Mouse (Mus musculus) myocyte (in vitro differentiated cells): Measurements from ENCODE around the gene Gpi1. TPM values are rescaled to one million over a fixed set of nuclear protein-coding genes. Genes with fewer than 3 reads are reported as not detected.

Source experiments
- H3K27me3 ChIP-seq: one replicate; pipeline ENCODE4 v1.6.1; 2011; ENCODE audit not compliant: control insufficient read depth, insufficient read depth, insufficient read length
- H3K36me3 ChIP-seq: one replicate; pipeline ENCODE4 v1.6.1; 2011; ENCODE audit not compliant: control insufficient read depth, insufficient read depth
- H3K4me2 ChIP-seq: one replicate; pipeline ENCODE4 v1.6.1; 2011; ENCODE audit warnings: low read depth, control low read depth
- H3K4me3 ChIP-seq: one replicate; pipeline ENCODE4 v1.5.1; 2011; ENCODE audit warnings: mild to moderate bottlenecking, control low read depth, moderate library complexity
- H3K79me2 ChIP-seq: one replicate; pipeline ENCODE4 v1.6.1; 2011; ENCODE audit not compliant: control insufficient read depth, insufficient read depth
- H3ac ChIP-seq: one replicate; pipeline ENCODE4 v1.6.1; 2011; ENCODE audit not compliant: control insufficient read depth, insufficient read length
- CEBPB ChIP-seq: IDR thresholded peaks from 2 replicates; pipeline ENCODE4 v1.6.1; 2011; ENCODE audit warnings: mild to moderate bottlenecking, moderate library complexity; ENCODE audit not compliant: poor library complexity, insufficient read depth, severe bottlenecking
- E2F4 ChIP-seq: IDR thresholded peaks from one replicate; pipeline ENCODE4 v1.6.1; 2011; ENCODE audit warnings: mild to moderate bottlenecking, control low read depth, moderate library complexity; ENCODE audit not compliant: insufficient read depth
- MAX ChIP-seq: IDR thresholded peaks from one replicate; pipeline ENCODE4 v1.6.1; 2011; ENCODE audit warnings: low read depth, mild to moderate bottlenecking, control low read depth
- MYOD1 ChIP-seq, 3 experiments: IDR thresholded peaks; one replicate each; pipeline ENCODE4 v1.6.1; 2011; ENCODE audit warnings: control low read depth in 2 of 3, low read depth in 2 of 3, mild to moderate bottlenecking in 2 of 3, moderate library complexity in 1 of 3; ENCODE audit not compliant: insufficient read length in 2 of 3, control insufficient read depth in 1 of 3
- MYOG ChIP-seq, 3 experiments: IDR thresholded peaks; one replicate each; pipeline ENCODE4 v1.6.1; 2011; ENCODE audit warnings: control low read depth in 2 of 3, low read depth in 2 of 3, mild to moderate bottlenecking in 2 of 3; ENCODE audit not compliant: insufficient read length in 2 of 3, control insufficient read depth in 1 of 3, insufficient read depth in 1 of 3
- POLR2A ChIP-seq: IDR thresholded peaks from one replicate; pipeline ENCODE4 v1.6.1; 2011; ENCODE audit warnings: low read depth, mild to moderate bottlenecking, control low read depth, moderate library complexity; ENCODE audit not compliant: insufficient read length
- POLR2AphosphoS2 ChIP-seq: IDR thresholded peaks from one replicate; pipeline ENCODE4 v1.6.1; 2011; ENCODE audit warnings: low read depth, control low read depth; ENCODE audit not compliant: insufficient read length
- REST ChIP-seq: IDR thresholded peaks from one replicate; pipeline ENCODE4 v1.6.1; 2011; ENCODE audit warnings: mild to moderate bottlenecking, control low read depth, moderate library complexity; ENCODE audit not compliant: insufficient read depth, insufficient read length
- SRF ChIP-seq: IDR thresholded peaks from one replicate; pipeline ENCODE4 v1.6.1; 2011; ENCODE audit warnings: low read depth; ENCODE audit not compliant: control insufficient read depth, insufficient read length
- TCF12 ChIP-seq: IDR thresholded peaks from one replicate; pipeline ENCODE4 v1.6.1; 2011; ENCODE audit warnings: mild to moderate bottlenecking, control low read depth; ENCODE audit not compliant: poor library complexity, insufficient read depth, severe bottlenecking
- TCF3 ChIP-seq: IDR thresholded peaks from one replicate; pipeline ENCODE4 v1.6.1; 2011; ENCODE audit warnings: low read depth, control low read depth; ENCODE audit not compliant: insufficient read length
- USF1 ChIP-seq: IDR thresholded peaks from one replicate; pipeline ENCODE4 v1.6.1; 2011; ENCODE audit warnings: low read depth, mild to moderate bottlenecking, control low read depth, moderate library complexity
- polyA plus RNA-seq: library from polyadenylated mRNA; unstranded; fragments of >200 nt; fragmentation: generic; extraction: Trizol; gene quantifications from one replicate; pipeline ENCODE4 v1.2.1, GENCODE M21; 2012; ENCODE audit warnings: missing spikeins

Gpi1 gene
- polyA plus RNA-seq, 1 experiment, result 671 TPM

DNA sequence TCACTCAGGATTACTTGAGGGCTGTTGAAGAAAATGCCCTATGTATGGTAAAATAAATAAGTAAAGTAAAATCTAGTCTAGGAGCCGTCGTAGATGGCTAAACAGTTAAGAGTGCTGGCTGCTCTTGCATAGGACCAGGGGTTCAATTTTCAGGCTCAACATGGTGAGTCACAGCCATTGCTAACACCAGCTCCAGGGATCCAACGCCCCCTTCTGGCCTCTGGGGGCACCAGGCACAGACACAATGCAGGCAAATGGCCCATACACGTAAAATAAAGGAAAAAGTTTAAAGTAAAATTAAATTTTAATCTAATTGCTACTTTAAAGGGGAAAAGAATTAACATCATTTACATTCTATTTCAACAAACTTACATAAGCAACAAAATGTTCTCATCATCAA, 63.3 kb downstream of the Gpi1 start:
- Histone ChIP-seq H3K79me2 (peaks cover 36% of the 10 kb centered on the region), H3K4me3 (peak overlapping the region; percentile 57), H3K27me3 (no peaks in the 10 kb centered on the region), H3K36me3 (peaks cover 30% of the 10 kb centered on the region), H3ac (no peak overlapping the region), H3K4me2 (peak overlapping the region; percentile 78)
- TF ChIP-seq MYOG (IDR thresholded peaks at IDR 0.05; ENCODE audit: control insufficient read depth in 1 of 3, insufficient read depth in 1 of 3, insufficient read length in 2 of 3, low read depth in 2 of 3) (no peak), POLR2A (no peak), CEBPB (no peak), REST (no peak), E2F4 (no peak), TCF3 (no peak), TCF12 (no peak)

DNA sequence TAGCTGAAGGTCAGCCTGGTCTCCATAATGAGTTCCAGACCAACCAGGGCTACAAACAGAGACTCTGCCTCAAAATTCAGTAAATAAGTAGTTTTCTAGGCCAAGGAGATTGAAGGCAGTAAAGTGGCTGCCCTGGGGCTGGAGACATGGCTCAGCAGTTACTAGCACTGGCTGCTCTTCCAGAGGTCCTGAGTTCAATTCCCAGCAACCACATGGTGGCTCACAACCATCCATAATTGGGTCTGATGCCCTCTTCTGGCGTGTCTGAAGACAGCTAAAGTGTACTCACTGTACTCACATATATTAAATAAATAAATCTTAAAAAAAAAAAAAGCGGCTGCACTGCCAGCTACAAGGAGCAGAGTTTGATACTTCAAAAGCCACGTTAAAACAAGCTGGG, 64.1 kb downstream of the Gpi1 start:
- Histone ChIP-seq H3ac (no peak overlapping the region), H3K79me2 (peaks cover 36% of the 10 kb centered on the region), H3K27me3 (no peaks in the 10 kb centered on the region), H3K4me2 (no peak overlapping the region), H3K36me3 (peaks cover 38% of the 10 kb centered on the region), H3K4me3 (peak overlapping the region; percentile 57)
- TF ChIP-seq POLR2A, result no peak
- TF ChIP-seq SRF, result no peak
- no peak for TF ChIP-seq POLR2AphosphoS2
- TF ChIP-seq MYOG (IDR thresholded peaks at IDR 0.05; ENCODE audit: control insufficient read depth in 1 of 3, insufficient read depth in 1 of 3, insufficient read length in 2 of 3, low read depth in 2 of 3), result no peak
- no peak for TF ChIP-seq TCF12
- TF ChIP-seq E2F4, result no peak
- TF ChIP-seq MYOD1 (IDR thresholded peaks at IDR 0.05; ENCODE audit: control insufficient read depth in 1 of 3, insufficient read length in 2 of 3, low read depth in 2 of 3), result no peak

GRCm38 (mm10) chr7:34164671-34165070, 65.5 kb downstream of the Gpi1 start:
- H3ac ChIP-seq, result no peak overlapping the region
- TF ChIP-seq E2F4 (no peak), MYOG (IDR thresholded peaks at IDR 0.05; ENCODE audit: control insufficient read depth in 1 of 3, insufficient read depth in 1 of 3, insufficient read length in 2 of 3, low read depth in 2 of 3) (no peak), TCF3 (no peak), POLR2AphosphoS2 (no peak), MYOD1 (IDR thresholded peaks at IDR 0.05; ENCODE audit: control insufficient read depth in 1 of 3, insufficient read length in 2 of 3, low read depth in 2 of 3) (no peak), TCF12 (no peak), MAX (no peak), POLR2A (no peak)
- H3K79me2 ChIP-seq, result peaks cover 36% of the 10 kb centered on the region

GRCm38 (mm10) chr7:34159167-34159566, 71.0 kb downstream of the Gpi1 start:
- no peaks in the 10 kb centered on the region for H3K79me2 ChIP-seq
- no peaks in the 10 kb centered on the region for H3K27me3 ChIP-seq
- H3K36me3 ChIP-seq, result peaks cover 69% of the 10 kb centered on the region
- H3ac ChIP-seq, result no peak overlapping the region
- H3K4me2 ChIP-seq, result no peak overlapping the region
- H3K4me3 ChIP-seq, result no peak overlapping the region
- TF ChIP-seq MYOD1 (IDR thresholded peaks at IDR 0.05; ENCODE audit: control insufficient read depth in 1 of 3, insufficient read length in 2 of 3, low read depth in 2 of 3) (no peak), CEBPB (no peak), MAX (no peak), TCF12 (no peak), TCF3 (no peak), REST (no peak), POLR2A (no peak), POLR2AphosphoS2 (no peak), USF1 (no peak), SRF (no peak), MYOG (IDR thresholded peaks at IDR 0.05; ENCODE audit: control insufficient read depth in 1 of 3, insufficient read depth in 1 of 3, insufficient read length in 2 of 3, low read depth in 2 of 3) (no peak), E2F4 (no peak)

More at GRCm38 (mm10) chr7:34164671-34165070, 65.5 kb downstream of the Gpi1 start:
- Histone ChIP-seq H3K4me2 (no peak overlapping the region), H3K36me3 (peaks cover 49% of the 10 kb centered on the region), H3K4me3 (no peak overlapping the region), H3K27me3 (no peaks in the 10 kb centered on the region)

- H3ac ChIP-seq, result no peak overlapping the region
- TF ChIP-seq MYOG (IDR thresholded peaks at IDR 0.05; ENCODE audit: control insufficient read depth in 1 of 3, insufficient read depth in 1 of 3, insufficient read length in 2 of 3, low read depth in 2 of 3) (peak in 1 of 3 experiments; percentile 33), CEBPB (0 out of 2 replicates have a peak, but pooled peaks have one; percentile 44), USF1 (no peak)
- no peak overlapping the region for H3K4me3 ChIP-seq
- H3K4me2 ChIP-seq, result peak overlapping the region; percentile 46
- no peaks in the 10 kb centered on the region for H3K27me3 ChIP-seq
- H3K36me3 ChIP-seq, result peaks cover 69% of the 10 kb centered on the region
- H3K79me2 ChIP-seq, result no peaks in the 10 kb centered on the region
Measured at GRCm38 (mm10) chr7:34157994-34158393, 72.1 kb downstream of the Gpi1 start.

Other genes with a start within 250 kb of the Gpi1 start
- gene Scgb2b27, start 216.4 kb downstream of the Gpi1 start, polyA plus RNA-seq, result not detected
- not detected for gene Scgb1b27, start 208.9 kb downstream of the Gpi1 start, polyA plus RNA-seq
- gene Scgb1b30, start 134.9 kb downstream of the Gpi1 start, polyA plus RNA-seq, result not detected
- gene Wtip, start 97.1 kb downstream of the Gpi1 start, polyA plus RNA-seq, result 22.1 TPM
- 48.7 TPM for gene Uba2, start 60.7 kb downstream of the Gpi1 start, polyA plus RNA-seq
- gene Pdcd2l, start 33.7 kb downstream of the Gpi1 start, polyA plus RNA-seq, result 48.4 TPM
- 0.13 TPM for gene Gm6096, start 20.7 kb upstream of the Gpi1 start, polyA plus RNA-seq
- gene 4931406P16Rik, start 83.2 kb upstream of the Gpi1 start, polyA plus RNA-seq, result 14.5 TPM
- gene Lsm14a, start 163.0 kb upstream of the Gpi1 start, polyA plus RNA-seq, result 69.3 TPM